Mouse (Mus musculus) thymus, postnatal 4 days (tissue): ENCODE measurements around the gene H2-Ob.

Experiments used
- DNase-seq: peaks from one replicate; pipeline ENCODE4 v3.0.0; 2021

Gene H2-Ob

DNA sequence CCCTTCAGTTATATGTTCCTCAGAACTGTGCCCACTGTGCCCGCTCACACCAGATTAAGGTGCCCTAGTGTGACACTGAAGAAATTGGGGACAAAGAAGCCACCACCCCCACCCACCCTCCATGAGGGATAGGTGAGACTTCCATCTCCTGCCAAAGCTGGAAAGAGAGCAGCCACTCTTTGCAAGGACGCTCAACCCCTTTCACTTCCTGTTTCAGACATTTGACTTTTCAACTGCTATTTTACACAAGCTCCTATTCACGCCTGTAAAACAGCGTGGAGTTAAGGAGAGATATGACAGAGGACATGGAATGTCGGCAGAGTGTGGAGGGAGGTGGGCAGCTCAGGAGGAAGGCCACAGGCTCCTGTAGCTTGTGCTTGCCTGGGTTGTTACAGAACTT is 47.8 kb downstream of the H2-Ob start:
- DNase-seq, result no peak

DNA sequence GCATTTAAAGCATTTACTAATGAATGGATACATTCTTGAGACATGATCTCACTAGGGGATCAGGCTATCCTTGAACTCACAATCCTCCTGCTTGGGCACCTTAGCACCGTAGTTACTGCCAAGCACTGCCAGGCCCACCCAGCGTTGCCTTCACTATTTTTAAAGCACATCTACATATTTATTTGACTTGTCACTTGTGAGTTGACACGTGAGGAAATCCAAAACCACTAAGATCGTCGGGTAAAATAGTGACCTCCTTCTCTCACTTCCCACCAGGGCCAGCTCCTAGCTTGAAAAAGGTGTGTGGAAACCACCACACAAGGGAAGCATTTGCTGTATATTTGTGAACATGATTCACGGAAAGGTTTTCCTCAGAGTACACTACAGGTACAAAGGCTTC is 48.3 kb downstream of the H2-Ob start:
- no peak for DNase-seq

DNA sequence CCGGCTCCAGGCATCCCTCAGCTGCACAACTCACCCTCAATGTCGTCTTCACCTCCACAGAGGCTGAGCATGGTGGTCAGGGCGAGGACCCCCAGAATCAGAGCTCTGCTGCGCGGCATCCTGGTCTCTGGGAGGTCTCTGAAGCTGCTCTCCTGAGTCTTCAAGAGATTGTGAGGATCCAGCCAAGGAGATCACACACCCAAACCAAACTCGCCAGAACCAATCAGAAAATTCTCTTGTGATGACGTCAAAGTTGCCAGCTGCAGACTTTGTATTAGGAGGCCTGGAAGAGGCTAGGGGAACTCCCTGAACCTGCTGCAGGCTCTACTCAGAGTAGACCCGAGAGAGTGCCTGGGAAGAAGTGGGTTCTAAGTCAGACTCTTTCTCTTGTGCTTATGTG is 48.9 kb downstream of the H2-Ob start, which contains the start of gene H2-Aa:
Gene H2-Aa (minus strand): TSS at position 176 of the 400 bp plus-strand sequence.
- DNase-seq, result peak; percentile 75

DNA sequence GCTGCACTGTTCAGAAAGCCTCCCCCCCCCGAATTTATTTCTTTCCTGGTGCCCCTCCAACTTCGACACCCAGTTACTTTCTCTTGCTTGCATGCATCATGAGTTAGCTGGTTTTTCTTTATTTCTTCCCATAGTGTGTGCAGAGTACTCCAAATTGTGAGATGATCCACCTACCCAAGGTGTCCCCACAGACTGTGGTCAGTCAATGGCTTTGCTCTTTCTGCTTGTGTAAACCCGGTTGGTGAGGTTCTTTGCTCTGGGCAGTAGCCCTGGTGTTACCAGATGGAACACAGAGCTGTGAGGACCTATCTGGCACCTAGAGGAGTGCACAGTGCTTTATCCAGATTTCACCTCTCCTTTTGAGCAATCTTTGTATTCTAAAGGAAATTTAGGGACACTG is 49.4 kb downstream of the H2-Ob start:
- DNase-seq, result no peak

DNA sequence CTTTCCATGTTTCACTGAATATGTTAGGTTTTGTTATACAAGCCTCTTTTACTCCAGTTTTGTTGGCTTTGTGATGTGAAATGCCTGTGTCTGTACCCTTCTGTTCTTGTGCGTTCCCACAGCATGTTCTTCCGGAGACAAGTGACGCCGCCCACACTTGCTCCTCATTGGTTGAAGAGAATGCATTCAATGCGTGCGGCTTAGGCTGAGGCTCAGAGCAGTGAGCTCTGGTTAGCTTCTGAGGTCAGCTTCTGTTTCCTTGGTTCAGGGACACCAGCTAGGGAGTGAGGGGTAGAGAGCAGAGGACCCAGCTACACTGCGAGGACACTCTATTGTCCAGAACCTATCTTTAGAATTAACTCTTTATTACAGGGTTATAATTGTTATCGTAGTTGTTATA is 52.9 kb downstream of the H2-Ob start:
- peak; percentile 88 for DNase-seq

DNA sequence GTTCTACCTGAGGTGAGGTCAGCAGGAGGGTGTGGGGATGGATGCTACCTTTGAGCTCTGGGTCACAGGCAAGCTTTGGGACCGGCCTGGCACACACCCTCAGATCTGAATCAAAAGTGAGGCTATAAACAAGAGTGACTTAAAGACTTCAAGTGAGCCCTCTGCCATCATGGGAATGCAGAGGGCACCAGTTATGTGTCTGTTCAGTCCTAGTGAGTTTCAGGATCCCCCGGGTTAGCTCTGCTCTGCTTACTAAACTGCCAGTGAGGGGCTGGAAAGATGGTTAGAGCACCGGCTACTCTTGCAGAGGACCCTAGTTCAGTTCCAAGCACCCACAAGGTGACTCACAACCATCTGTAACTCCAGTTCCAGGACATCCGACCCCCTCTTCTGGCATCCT is 53.9 kb downstream of the H2-Ob start:
- DNase-seq, result no peak

DNA sequence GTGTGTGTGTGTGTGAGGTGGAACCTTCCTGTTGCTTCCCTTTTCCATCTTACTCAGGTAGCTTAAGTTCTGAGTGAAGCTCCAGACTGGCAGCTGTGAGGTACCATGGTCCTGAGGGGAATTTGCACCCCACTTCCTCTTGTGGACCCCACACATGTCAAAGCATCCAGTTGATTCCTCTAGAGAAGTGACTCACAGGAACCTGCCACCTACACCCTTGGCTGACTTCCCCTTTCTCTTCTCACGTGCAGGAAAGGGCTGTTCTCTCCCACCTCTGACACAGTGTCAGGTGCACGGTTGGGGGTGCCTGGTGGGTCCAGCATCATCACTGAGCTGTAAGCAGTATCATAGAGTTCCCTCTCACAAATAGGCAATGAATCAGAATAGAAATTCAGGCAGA is 54.8 kb downstream of the H2-Ob start:
- no peak for DNase-seq

DNA sequence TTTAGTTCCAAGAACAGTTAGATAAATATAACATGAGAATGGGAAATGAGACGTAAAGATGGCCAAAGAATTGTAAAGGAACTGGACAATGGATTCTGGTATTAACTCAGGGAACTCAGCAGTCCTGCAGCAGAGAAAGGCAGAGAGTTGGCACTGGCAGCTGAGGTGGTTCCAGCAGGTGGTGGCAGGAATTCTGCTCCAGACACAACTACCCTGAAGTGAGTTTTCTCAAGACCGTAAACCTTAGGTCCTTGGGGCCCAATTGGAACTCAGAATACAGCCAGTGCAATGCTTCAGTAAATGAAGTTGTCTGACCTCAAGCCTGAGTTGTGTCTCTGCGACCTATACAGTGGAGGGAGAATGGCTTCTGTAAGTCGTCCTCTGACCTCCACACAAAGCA is 55.5 kb downstream of the H2-Ob start:
- no peak for DNase-seq

DNA sequence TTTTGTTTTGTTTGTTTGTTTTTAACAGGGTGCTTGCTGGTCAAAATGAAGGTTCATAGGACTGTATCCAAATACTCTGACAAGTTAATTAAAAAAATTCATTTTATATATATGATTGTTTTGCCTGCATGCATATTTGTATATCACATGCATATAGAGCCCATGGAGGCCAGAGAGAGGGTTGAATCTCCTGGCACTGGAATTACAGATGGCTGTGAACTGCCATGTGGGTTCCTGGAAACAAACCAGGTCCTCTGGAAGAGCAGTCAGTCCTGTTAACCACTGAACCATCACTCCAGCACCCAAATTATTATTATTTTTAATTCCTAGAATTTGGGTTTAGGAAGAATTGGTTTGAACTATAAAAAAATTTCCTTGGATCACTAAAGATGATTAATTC is 56.6 kb downstream of the H2-Ob start:
- DNase-seq, result no peak

DNA sequence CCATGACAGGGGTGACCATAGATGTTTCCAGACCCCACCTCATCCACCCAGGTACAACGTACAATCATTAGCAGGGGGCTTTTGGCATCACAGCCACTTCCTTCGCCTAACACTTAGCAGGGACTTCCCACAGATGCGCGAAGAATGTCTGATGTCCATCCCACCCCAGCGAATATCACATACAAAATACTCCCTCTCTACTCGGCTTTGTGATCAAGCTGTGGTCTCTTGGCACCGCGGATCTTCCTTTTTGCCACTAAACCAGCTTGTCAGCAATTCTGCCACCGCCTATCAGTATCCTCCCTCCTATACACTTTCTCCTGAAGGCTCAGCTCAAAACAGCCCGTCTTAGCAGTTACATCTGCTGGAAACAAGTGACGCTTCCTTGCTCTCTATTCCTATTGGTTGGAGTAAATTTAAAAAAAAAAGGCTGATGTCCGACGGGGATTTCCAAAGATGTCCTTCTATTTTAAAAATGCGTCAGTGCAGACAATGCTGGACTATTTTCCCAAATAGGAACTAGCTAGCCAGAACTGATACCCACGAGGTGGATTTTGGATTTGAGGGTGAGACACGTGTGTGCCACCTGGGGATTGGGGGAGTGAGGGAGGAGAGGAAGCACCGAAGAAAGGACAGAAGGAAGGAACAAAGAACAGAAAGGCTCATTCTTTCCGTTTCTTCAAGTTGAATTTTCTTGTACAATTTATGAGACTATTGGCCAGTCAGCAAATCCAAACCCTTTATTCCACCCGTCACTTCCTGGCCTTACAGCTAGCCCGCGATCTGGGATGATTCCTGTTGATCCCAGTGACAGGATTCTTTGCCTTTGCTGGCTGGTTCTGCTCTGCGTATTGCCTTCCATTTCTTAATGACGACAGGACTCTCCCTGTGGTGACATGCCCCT is 57.4 kb downstream of the H2-Ob start:
- peak; percentile 42 for DNase-seq

DNA sequence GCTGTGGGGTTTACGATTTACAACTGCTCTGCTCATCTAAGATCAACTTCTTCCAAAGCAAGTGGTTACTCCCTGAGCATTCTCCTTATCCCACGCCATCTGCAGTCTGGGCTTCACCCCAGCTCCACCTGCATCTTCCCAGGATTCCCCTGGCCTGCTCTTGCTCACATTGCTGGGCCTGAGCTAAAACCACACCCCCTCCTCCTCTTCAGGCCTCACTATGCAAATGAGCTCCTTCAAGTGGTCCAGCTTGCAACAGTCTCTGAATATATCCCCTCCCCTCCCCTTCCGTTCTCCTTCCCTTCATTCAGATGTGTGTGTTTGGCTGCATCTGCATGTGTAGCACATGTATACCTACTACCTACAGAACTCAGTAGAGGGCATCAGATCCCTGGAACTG is 60.7 kb downstream of the H2-Ob start:
- DNase-seq, result no peak

DNA sequence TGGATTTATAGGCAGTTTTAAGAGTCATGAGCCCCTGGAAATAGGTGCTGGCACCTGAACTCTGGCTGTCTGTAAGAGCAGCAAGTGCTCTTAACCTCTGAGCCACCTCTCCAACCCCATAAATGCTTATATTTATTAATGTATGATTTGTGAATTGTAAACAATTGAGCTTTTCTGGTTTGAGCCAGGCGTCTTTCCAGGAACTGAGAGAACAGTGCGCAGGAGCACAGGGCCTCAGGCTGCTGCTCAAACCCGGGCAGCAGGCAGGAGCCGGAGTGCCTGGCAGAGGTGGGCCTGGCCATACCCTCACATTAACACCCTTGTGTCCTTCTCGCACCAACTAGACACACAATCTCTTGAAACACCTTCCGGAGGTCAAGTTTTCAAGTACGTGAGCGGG is 61.4 kb downstream of the H2-Ob start:
- no peak for DNase-seq

DNA sequence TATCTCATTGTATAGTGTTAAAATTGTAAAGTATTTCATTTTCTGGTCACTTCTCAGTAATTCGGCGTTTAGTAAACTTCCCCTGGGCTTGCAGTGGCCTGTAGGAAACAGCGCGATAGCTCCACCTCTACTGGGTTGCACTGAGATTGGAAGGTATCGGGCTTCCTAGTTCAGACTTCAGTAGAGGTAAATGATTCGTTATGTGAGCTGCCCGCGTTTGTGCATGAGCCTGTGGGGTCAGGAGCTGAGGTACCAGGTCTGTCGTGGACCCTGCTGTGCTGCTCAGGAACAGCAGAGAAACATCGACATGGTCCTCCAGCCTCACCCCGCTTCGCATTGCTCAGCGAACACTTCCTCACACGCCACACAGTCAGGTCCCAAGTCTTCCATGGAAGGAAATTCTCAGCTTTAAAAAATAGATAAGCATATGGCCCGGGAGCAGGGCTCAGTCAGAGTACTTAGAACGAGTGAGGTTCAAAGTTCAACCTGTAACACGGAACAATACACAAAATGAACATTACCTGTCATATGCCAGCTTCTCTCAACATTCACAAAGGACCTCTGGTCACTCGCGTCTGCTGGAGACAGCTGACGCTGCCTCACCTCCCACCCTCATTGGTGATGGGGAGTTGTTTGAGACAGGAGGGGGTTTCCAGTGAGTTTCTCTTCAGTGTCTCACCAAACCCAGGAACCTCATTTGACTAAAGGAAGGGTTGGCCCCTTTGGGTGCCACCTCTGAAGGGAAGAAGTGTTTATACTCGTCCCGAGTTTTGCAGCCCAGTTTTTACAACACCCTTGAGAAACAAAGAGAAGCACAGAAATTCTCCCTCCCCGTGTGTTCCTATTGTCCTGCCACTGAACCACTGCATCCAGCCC is 62.2 kb downstream of the H2-Ob start:
- no peak for DNase-seq

DNA sequence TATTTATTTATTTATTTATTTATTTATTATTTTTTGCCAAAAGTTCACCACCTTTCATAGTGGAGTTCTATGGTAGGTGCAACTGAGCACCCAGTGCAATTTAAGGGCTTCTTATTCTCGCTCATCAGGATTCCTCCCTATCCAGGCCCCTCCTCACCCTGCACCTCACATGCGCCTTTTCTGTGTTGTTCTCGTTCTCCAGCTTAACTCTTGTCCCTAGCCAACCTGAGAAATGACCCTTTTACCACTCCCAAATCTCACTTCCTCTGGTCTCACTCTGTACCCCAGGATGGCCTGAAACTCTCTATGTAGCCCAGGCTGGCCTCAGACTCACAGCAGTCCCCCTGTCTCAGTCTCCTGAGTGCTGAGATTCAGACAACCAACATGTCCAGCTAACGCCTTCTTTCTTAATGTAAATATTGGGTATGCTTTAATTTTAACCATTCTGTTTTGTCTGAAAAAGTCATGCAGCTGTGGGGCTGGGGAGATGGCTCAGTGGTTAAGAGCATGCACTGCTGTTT is 63.0 kb downstream of the H2-Ob start:
- no peak for DNase-seq

DNA sequence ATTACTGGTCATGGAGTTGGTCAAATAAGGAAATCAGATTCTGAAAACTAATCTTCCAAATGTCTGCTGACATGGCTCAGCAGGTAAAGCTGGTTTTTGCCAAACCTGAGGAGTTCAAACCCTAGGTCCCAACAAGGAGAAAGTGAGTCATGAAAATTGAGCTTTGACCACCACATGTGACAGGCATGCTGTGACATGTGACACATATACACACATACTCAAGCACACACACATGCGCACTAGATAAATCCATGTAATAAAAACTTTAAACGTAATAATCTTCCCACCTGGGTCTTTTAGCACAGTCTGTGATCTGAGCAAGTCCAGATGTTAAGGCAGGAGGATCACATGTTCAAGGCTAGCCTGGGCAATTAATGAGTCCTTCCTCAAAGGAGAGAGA is 65.1 kb downstream of the H2-Ob start:
- no peak for DNase-seq
